Mouse (Mus musculus) bone marrow macrophage, adult 2 months (primary cell): Measurements from ENCODE around the gene Wfdc6a.

Source experiments
- CTCF ChIP-seq: IDR thresholded peaks from 2 replicates; pipeline ENCODE4 v1.5.1; 2012; ENCODE audit warnings: low read depth, mild to moderate bottlenecking, low read length, moderate library complexity
- POLR2A ChIP-seq: IDR thresholded peaks from 2 replicates; pipeline ENCODE4 v1.6.1; 2012; ENCODE audit warnings: mild to moderate bottlenecking, low read depth, low read length, borderline replicate concordance

DNA sequence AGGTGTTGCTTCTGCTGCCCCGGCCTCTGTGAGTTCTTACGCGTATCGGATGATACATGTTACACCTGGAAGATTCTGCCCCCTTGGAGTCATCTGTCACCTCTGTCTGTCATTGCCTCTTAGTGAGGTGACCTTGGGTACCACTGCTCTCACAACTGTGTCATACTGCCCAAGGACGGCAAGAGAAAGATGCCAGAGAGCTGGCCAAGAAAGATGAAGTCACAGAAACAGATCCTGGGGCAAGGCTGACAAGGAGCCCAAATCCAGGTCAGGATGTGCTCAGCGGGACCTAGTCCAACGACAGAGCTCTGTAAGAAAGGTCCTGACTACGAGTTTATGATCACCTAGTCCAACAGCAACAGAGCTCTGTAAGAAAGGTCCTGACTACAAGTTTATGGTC, 25.1 kb downstream of the Wfdc6a start:
- TF ChIP-seq POLR2A = no peak
- TF ChIP-seq CTCF = no peak
